Mouse (Mus musculus) erythroblast, adult 5-6 weeks (primary cell): Measurements from ENCODE around the gene Nrros. TPM values are rescaled to one million over a fixed set of nuclear protein-coding genes. Genes with fewer than 3 reads are reported as not detected.

ENCODE experiments used
- total RNA-seq, 2 experiments: library from RNA; stranded (forward) in 1 of 2; stranded (reverse) in 1 of 2; fragments of 150-400 nt in 1 of 2; fragments of 200-764, 138-1000 nt in 1 of 2; gene quantifications; 2 replicates each; pipeline versions ENCODE4 v1.2.3 to v1.2.4; 2015 to 2017; ENCODE audit warnings: low replicate concordance in 2 of 2

The Nrros gene
- total RNA-seq, 2 experiments from 2014 or later = 25.4 to 29.0 TPM

Other genes starting within 250 kb of the Nrros start
- gene Pigz, start 231.7 kb downstream of the Nrros start, total RNA-seq (2015; ENCODE audit: low replicate concordance) = 1.9 TPM in 1 of 2 replicates, not detected in the other
- gene Pigz, start 231.7 kb downstream of the Nrros start, total RNA-seq (2017; ENCODE audit: low replicate concordance) = 0.09 and 0.98 TPM in 2 replicates
- gene 0610012G03Rik, start 217.1 kb downstream of the Nrros start, total RNA-seq (2015; ENCODE audit: low replicate concordance) = 3.1 and 14.0 TPM in 2 replicates
- gene 0610012G03Rik, start 217.1 kb downstream of the Nrros start, total RNA-seq (2017; ENCODE audit: low replicate concordance) = 1.3 and 7.2 TPM in 2 replicates
- 3.1 and 11.7 TPM in 2 replicates for gene Ncbp2, start 217.1 kb downstream of the Nrros start, total RNA-seq (2015; ENCODE audit: low replicate concordance)
- gene Ncbp2, start 217.1 kb downstream of the Nrros start, total RNA-seq (2017; ENCODE audit: low replicate concordance) = 4.9 and 8.9 TPM in 2 replicates
- gene Senp5, start 162.3 kb downstream of the Nrros start, total RNA-seq (2015; ENCODE audit: low replicate concordance) = 2.3 and 4.4 TPM in 2 replicates
- gene Senp5, start 162.3 kb downstream of the Nrros start, total RNA-seq (2017; ENCODE audit: low replicate concordance) = 2.8 and 4.6 TPM in 2 replicates
- gene Pak2, start 86.3 kb downstream of the Nrros start, total RNA-seq (2015; ENCODE audit: low replicate concordance) = 10.2 and 21.7 TPM in 2 replicates
- 18.1 and 20.1 TPM in 2 replicates for gene Pak2, start 86.3 kb downstream of the Nrros start, total RNA-seq (2017; ENCODE audit: low replicate concordance)
- 16.9 and 30.4 TPM in 2 replicates for gene Pigx, start 65.9 kb downstream of the Nrros start, total RNA-seq (2015; ENCODE audit: low replicate concordance)
- gene Pigx, start 65.9 kb downstream of the Nrros start, total RNA-seq (2017; ENCODE audit: low replicate concordance) = 5.9 and 18.3 TPM in 2 replicates
- gene Cep19, start 65.8 kb downstream of the Nrros start, total RNA-seq (2015; ENCODE audit: low replicate concordance) = 13.4 and 15.4 TPM in 2 replicates
- gene Cep19, start 65.8 kb downstream of the Nrros start, total RNA-seq (2017; ENCODE audit: low replicate concordance) = 9.1 and 15.0 TPM in 2 replicates
- 1.9 and 6.9 TPM in 2 replicates for gene Bex6, start 14.2 kb upstream of the Nrros start, total RNA-seq (2015; ENCODE audit: low replicate concordance)
- 3.2 and 7.8 TPM in 2 replicates for gene Bex6, start 14.2 kb upstream of the Nrros start, total RNA-seq (2017; ENCODE audit: low replicate concordance)
- gene Fbxo45, start 81.6 kb upstream of the Nrros start, total RNA-seq (2015; ENCODE audit: low replicate concordance) = 1.9 and 2.7 TPM in 2 replicates
- 8.0 and 10.0 TPM in 2 replicates for gene Fbxo45, start 81.6 kb upstream of the Nrros start, total RNA-seq (2017; ENCODE audit: low replicate concordance)
- 0.58 and 2.3 TPM in 2 replicates for gene Wdr53, start 81.6 kb upstream of the Nrros start, total RNA-seq (2015; ENCODE audit: low replicate concordance)
- gene Wdr53, start 81.6 kb upstream of the Nrros start, total RNA-seq (2017; ENCODE audit: low replicate concordance) = 5.3 and 5.6 TPM in 2 replicates
- gene Smco1, start 105.9 kb upstream of the Nrros start, total RNA-seq (2015; ENCODE audit: low replicate concordance) = not detected in 2 replicates
- gene Smco1, start 105.9 kb upstream of the Nrros start, total RNA-seq (2017; ENCODE audit: low replicate concordance) = not detected in 2 replicates
- 5.0 and 10.0 TPM in 2 replicates for gene Rnf168, start 111.9 kb upstream of the Nrros start, total RNA-seq (2015; ENCODE audit: low replicate concordance)
- 27.6 and 29.0 TPM in 2 replicates for gene Rnf168, start 111.9 kb upstream of the Nrros start, total RNA-seq (2017; ENCODE audit: low replicate concordance)
- 52.1 and 72.9 TPM in 2 replicates for gene Ubxn7, start 166.7 kb upstream of the Nrros start, total RNA-seq (2015; ENCODE audit: low replicate concordance)
- gene Ubxn7, start 166.7 kb upstream of the Nrros start, total RNA-seq (2017; ENCODE audit: low replicate concordance) = 58.9 and 66.2 TPM in 2 replicates
- not detected in 2 replicates for gene Tm4sf19, start 234.9 kb upstream of the Nrros start, total RNA-seq (2015; ENCODE audit: low replicate concordance)
- gene Tm4sf19, start 234.9 kb upstream of the Nrros start, total RNA-seq (2017; ENCODE audit: low replicate concordance) = 0.70 TPM in 1 of 2 replicates, not detected in the other